Mouse (Mus musculus) ES-E14 (cell line): ENCODE data around the gene Trio. TPM values are rescaled to one million over a fixed set of nuclear protein-coding genes. Genes with fewer than 3 reads are reported as not detected.

ENCODE experiments used
- DNase-seq: peaks from one replicate; pipeline ENCODE4 v3.0.0-alpha.2; 2013; ENCODE audit warnings: low read depth, low spot score
- H3K27ac ChIP-seq: 2 replicates; pipeline ENCODE4 v1.5.1; 2012; ENCODE audit warnings: low read depth, mild to moderate bottlenecking, low read length, moderate library complexity, mixed read lengths; ENCODE audit not compliant: poor library complexity, insufficient read depth, severe bottlenecking
- H3K36me3 ChIP-seq: 2 replicates; pipeline ENCODE4 v1.6.1; 2012; ENCODE audit warnings: mild to moderate bottlenecking, low read length, moderate library complexity, mixed read lengths; ENCODE audit not compliant: control insufficient read depth, poor library complexity, insufficient read depth, severe bottlenecking
- H3K4me1 ChIP-seq, 2 experiments: fragments of 150-350 bp in 1 of 2; sonication (generic) in 1 of 2; 2 replicates each; pipeline ENCODE4 v1.6.1; 2012; ENCODE audit warnings: low read length in 2 of 2, mild to moderate bottlenecking in 1 of 2, mixed read lengths in 1 of 2; ENCODE audit not compliant: control insufficient read depth in 2 of 2, insufficient read depth in 2 of 2, poor library complexity in 1 of 2
- H3K4me3 ChIP-seq, 2 experiments: fragments of 150-350 bp in 1 of 2; sonication (generic) in 1 of 2; 2 replicates each; pipeline ENCODE4 v1.5.1; 2012; ENCODE audit warnings: low read length in 2 of 2, low read depth in 1 of 2, mild to moderate bottlenecking in 1 of 2, mixed read lengths in 1 of 2; ENCODE audit not compliant: insufficient read depth in 1 of 2, poor library complexity in 1 of 2, severe bottlenecking in 1 of 2
- H3K9ac ChIP-seq: 2 replicates; pipeline ENCODE4 v1.6.1; 2012; ENCODE audit warnings: low read depth, mild to moderate bottlenecking, low read length, mixed read lengths; ENCODE audit not compliant: poor library complexity, insufficient read depth, severe bottlenecking
- H3K9me3 ChIP-seq: fragments of 150-350 bp; sonication (generic); 2 replicates; pipeline ENCODE4 v1.6.1; 2012; ENCODE audit warnings: low read depth, mild to moderate bottlenecking, low read length; ENCODE audit not compliant: control insufficient read depth, insufficient read depth
- CHD2 ChIP-seq: IDR thresholded peaks from 2 replicates; pipeline ENCODE4 v1.6.1; 2014; ENCODE audit warnings: mild to moderate bottlenecking, low read depth, low read length, inconsistent platforms
- HCFC1 ChIP-seq: IDR thresholded peaks from 2 replicates; pipeline ENCODE4 v1.6.1; 2012; ENCODE audit warnings: low read length, inconsistent platforms, borderline replicate concordance; ENCODE audit not compliant: insufficient read depth
- MAFK ChIP-seq: IDR thresholded peaks from 2 replicates; pipeline ENCODE4 v1.6.1; 2014; ENCODE audit warnings: mild to moderate bottlenecking, low read depth, low read length, inconsistent platforms; ENCODE audit not compliant: insufficient read depth
- ZC3H11A ChIP-seq: IDR thresholded peaks from 2 replicates; pipeline ENCODE4 v1.6.1; 2012; ENCODE audit warnings: low read depth, mild to moderate bottlenecking, inconsistent platforms, low read length, borderline replicate concordance
- ZNF384 ChIP-seq: IDR thresholded peaks from 2 replicates; pipeline ENCODE4 v1.6.1; 2012; ENCODE audit warnings: low read depth, low read length, inconsistent platforms
- in situ Hi-C, 2 experiments: fragments of 600-800 bp; cut with MboI; formaldehyde crosslinking; loops; one replicate each; pipeline ENCODE4 v1.15.1; 2025; ENCODE audit warnings: low sequenced_read_pairs in 2 of 2, inconsistent platforms in 1 of 2; ENCODE audit not compliant: unreplicated experiment in 2 of 2
- total RNA-seq: library from RNA; depleted of rRNA; stranded (reverse); fragments of 300-350 nt; gene quantifications from 2 replicates; pipeline ENCODE4 v1.2.3, GENCODE M21; 2012

The Trio gene
- total RNA-seq, 1 experiment, result 34.4 TPM

DNA sequence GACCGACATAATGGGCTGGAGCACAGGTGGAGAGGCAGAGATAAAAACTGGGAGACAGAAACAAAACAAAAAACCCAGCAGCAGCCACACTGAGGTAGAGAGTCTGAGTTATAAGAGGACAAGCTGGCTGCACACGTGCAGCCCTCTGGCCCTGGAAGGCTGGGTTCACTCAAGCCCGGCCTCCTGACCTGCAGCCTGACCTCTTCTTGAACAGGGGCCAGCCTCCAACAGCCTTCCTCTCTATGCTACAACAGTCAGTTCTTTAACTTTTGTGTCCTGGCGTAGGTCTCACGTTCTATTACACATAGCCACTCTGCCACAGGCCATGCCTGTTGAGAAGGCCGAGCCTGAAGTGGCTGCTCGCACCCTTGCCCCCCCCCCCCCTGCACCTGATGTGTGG lies 147.8 kb downstream of the Trio start:
- no peak for TF ChIP-seq HCFC1
- no peak for TF ChIP-seq ZNF384
- no peak for TF ChIP-seq MAFK
- TF ChIP-seq CHD2, result no peak
- in situ Hi-C loops, result no loop called here
- no peaks in the 10 kb centered on the region for H3K4me1 ChIP-seq
- no peak for DNase-seq
- H3K36me3 ChIP-seq, result peaks cover 2% of the 10 kb centered on the region; the same call in 1 of the 2 replicates
- no peak overlapping the region for H3K27ac ChIP-seq
- H3K4me3 ChIP-seq, result no peak overlapping the region
- no peak overlapping the region for H3K9ac ChIP-seq
- no peaks in the 10 kb centered on the region for H3K9me3 ChIP-seq

DNA sequence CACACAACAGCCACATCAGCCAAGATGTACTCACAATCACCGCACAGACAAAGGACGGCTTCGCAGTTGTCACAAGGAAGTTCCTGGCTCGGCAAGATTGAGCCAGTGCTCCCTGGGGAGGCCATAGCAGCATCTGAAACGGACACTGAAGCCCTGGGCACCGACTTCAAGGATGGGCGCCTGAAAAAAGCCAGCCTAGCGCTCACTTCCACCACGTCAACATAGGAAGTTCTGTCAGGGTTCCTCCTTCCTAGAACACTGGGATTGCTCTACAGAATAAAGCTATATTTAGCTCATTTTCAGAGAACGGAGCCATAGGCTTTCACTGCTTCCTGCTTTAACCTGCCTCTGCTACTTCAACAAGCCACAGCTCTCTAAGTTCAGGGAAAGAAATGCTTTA lies 149.3 kb downstream of the Trio start:
- Histone ChIP-seq H3K9me3 (no peaks in the 10 kb centered on the region), H3K9ac (no peak overlapping the region), H3K27ac (no peak overlapping the region), H3K4me1 (no peaks in the 10 kb centered on the region), H3K4me3 (no peak overlapping the region), H3K36me3 (peaks cover 4% of the 10 kb centered on the region; the same call in 1 of the 2 replicates)
- no peak for TF ChIP-seq HCFC1
- no peak for TF ChIP-seq ZC3H11A
- TF ChIP-seq ZNF384, result no peak
- TF ChIP-seq MAFK, result no peak
- TF ChIP-seq CHD2, result no peak
- in situ Hi-C loops, result no loop called here
- no peak for DNase-seq

- no peak for DNase-seq
- TF ChIP-seq ZNF384 (no peak), CHD2 (no peak), ZC3H11A (no peak), MAFK (no peak), HCFC1 (no peak)
- no peaks in the 10 kb centered on the region for H3K9me3 ChIP-seq
- H3K9ac ChIP-seq, result no peak overlapping the region
- peaks cover 4% of the 10 kb centered on the region; the same call in 1 of the 2 replicates for H3K36me3 ChIP-seq
- in situ Hi-C loops, result no loop called here
- H3K27ac ChIP-seq, result no peak overlapping the region
- no peak overlapping the region for H3K4me3 ChIP-seq
- no peaks in the 10 kb centered on the region for H3K4me1 ChIP-seq
Measured at GRCm38 (mm10) chr15:27875753-27876152, 149.9 kb downstream of the Trio start.

DNA sequence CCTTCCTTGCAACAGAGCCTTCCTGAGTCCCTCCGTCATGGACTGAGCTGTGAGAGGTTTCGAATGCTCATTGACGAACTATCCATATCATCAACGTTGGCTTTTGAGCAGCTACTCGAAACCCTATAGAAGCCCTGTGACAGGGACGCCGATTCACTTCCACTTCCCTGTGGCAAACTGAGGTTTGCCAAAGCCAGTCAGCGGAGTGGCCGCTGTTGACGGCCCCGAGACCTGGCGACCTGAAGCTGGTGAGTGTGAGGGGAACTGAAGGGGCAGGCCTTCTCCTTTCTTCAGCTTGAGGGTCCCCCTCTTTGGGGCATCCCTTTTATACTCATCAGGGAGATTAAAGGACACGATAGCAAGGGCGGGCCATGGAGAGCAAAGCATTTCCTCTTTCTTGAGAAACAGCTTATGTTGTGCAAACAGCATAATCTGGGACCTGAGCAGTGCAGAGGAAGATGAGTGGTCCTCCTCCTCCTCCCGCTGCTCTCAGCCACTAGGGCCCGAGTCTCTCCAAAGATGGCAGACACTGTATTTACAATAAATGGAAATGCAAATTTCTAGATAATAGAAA lies 151.8 kb downstream of the Trio start:
- H3K36me3 ChIP-seq, result peaks cover 2% of the 10 kb centered on the region; the same call in 1 of the 2 replicates
- no peak overlapping the region for H3K4me3 ChIP-seq
- no peaks in the 10 kb centered on the region for H3K9me3 ChIP-seq
- no peak overlapping the region for H3K9ac ChIP-seq
- H3K4me1 ChIP-seq, result no peaks in the 10 kb centered on the region
- TF ChIP-seq ZC3H11A, result no peak
- no peak for TF ChIP-seq ZNF384
- TF ChIP-seq HCFC1, result no peak
- TF ChIP-seq CHD2, result no peak
- TF ChIP-seq MAFK, result no peak
- DNase-seq, result no peak
- in situ Hi-C loops, result no loop called here
- H3K27ac ChIP-seq, result no peak overlapping the region

DNA sequence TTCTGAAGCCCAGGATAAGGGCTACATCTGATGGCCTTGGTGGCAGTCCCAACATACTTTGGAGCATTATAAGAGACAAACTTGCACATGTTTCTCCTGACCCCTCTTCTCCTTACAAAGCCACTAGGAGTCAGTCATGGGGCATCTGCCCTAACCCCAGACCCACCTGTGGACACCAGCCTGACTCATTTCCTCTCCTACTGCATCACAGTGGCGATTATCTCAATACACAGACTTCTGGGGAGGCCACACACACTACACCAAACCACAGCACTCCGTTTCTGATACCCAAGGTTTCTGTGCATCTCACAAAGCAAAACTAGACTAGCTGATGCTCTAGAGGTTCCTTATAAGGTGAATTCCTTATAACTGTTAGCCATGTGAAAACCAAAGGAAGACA lies 153.4 kb downstream of the Trio start:
- no peaks in the 10 kb centered on the region for H3K4me1 ChIP-seq
- peaks cover 2% of the 10 kb centered on the region; the same call in 1 of the 2 replicates for H3K36me3 ChIP-seq
- no peak overlapping the region for H3K4me3 ChIP-seq
- H3K9ac ChIP-seq, result no peak overlapping the region
- in situ Hi-C loops, result no loop called here
- no peaks in the 10 kb centered on the region for H3K9me3 ChIP-seq
- TF ChIP-seq ZC3H11A (no peak), CHD2 (no peak), ZNF384 (no peak), HCFC1 (no peak), MAFK (no peak)
- no peak overlapping the region for H3K27ac ChIP-seq
- DNase-seq, result no peak
